Mouse (Mus musculus) gastrocnemius, adult 8-10 months (tissue): ENCODE measurements around the gene Cox4i1. TPM values are rescaled to one million over a fixed set of nuclear protein-coding genes. Genes with fewer than 3 reads are reported as not detected.

Experiments
- DNase-seq, 2 experiments: peaks; one replicate each; pipeline ENCODE4 v3.0.0; 2022; ENCODE audit warnings: low spot score in 2 of 2
- total RNA-seq, 4 experiments: library from RNA; stranded (reverse); gene quantifications; 2 replicates each; pipeline ENCODE4 v1.2.4; 2022

Cox4i1 gene
- total RNA-seq, 4 experiments from 2014 or later = 1,398 to 1,509 (median 1,471) TPM

- DNase-seq = peak in 1 of 2 experiments; percentile 49
Measured at GRCm38 (mm10) chr8:120693861-120694493, 26.0 kb downstream of the Cox4i1 start.

DNA sequence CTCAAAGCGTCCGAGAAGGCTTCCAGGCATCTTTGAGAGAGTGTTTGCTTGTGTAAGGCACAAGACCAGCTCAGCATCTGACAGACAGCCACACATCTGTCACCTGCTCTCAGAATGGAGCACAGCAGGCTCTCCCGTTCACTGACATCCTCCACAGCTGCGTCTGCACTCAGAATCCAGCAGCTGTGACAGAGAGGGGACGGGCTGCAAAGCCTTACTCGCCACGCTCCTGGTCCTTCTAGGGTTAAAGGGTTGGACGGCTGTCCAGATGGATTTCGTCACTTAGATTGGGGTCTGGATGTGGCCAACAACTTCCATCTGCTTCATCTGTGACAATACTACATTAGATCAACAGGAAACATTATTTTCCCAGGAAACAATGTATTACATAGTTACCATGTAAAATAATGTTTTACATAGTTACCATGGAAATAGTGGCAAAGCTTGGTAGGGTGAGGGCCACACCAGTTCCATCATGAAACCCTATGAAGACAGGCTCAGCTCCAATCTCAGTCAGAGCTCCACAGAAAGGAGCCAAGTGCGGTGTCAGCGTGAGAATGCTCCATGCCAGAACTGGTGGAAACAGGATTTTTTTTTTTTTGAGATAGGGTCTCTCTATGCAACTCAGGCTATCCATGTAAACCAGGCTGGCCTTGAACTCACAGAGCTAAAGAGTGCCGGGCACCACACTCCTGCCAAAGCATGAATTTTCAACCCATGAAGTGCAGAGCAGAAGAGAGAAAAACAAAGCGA is 28.6 kb downstream of the Cox4i1 start:
- no peak for DNase-seq

DNA sequence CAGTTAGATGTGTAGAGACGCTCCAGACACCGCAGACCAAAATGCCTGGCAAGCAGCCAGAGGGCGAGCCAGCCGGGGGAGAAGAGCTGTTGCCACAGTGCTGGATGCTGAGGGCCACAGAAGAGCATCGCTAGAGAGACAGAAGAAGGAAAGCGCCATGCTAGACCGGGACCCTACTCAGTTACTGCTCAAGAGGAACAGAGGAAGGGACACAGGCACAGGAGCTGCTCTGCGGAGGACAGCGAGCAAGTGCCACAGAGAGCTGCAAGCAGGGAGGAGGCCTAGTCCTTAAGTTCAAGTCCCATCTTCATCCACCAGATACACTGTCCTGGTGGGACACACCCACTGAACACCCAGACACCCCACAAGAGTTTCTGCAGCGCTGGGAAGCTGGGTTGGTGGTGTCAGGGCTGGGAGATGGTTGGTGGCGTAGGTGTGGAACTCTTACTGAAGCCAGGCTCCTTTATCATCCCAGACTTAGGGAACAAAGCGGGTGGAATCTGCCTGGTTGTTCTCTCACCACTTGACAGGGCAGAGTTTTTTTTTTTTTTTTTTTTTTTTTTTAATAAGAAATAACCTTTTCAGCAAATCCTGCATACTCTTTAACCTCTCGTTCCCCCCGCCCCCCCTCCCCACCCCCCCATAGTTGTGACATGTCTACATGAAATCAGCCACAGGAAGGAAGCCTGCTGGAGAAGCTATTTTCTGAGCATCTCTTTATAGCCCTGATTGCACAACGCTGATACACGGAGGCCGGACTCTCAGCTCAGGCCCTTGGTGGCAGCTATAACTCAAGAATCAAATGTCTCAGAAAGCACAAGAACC is 29.3 kb downstream of the Cox4i1 start:
- DNase-seq = no peak

- DNase-seq = no peak
Measured at GRCm38 (mm10) chr8:120697979-120698272, 29.9 kb downstream of the Cox4i1 start.

- no peak for DNase-seq
Measured at GRCm38 (mm10) chr8:120698426-120698825, 30.4 kb downstream of the Cox4i1 start.

DNA sequence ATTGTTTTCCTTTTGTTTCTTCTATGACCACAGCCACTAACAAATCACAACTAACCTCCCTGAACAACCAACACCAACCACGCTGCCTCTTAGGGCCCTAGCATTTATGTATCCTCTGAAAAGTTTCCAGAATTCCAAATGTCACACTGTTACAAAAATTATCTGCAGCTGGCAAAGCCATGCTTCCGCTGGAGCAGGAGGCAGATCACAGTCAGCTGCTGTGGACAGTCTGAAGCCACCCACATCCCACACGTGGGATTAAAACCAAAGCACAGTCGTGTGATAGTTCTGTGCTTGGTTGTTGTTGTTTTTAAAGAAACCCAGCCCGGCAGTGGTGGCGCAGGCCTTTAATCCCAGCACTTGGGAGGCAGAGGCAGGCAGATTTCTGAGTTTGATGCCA is 31.1 kb downstream of the Cox4i1 start:
- DNase-seq = no peak

DNA sequence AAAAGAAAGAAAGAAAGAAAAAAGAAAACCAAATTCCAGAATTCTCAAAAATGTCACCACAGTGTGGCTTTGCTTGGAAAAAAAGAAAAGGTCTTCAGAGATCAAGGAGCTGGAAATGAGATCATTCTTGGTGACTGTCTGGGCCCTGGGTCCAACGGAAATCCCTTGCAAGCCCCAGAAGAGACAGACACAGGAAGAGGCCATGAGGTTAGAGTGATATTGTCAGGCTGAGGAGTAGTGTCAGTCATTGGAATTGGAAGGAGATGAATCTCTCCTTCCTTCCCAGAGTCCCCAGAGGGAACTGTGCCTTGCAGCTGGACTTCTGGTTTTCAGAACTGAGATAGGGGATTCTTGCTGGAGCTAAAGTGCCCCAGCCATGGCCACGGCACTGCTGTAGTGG is 31.5 kb downstream of the Cox4i1 start:
- no peak for DNase-seq

- no peak for DNase-seq
Measured at GRCm38 (mm10) chr8:120700053-120700452, 32.0 kb downstream of the Cox4i1 start.

GRCm38 (mm10) chr8:120701758-120702465 is 33.9 kb downstream of the Cox4i1 start:
- no peak for DNase-seq

- DNase-seq = no peak
Measured at GRCm38 (mm10) chr8:120704203-120704602, 36.2 kb downstream of the Cox4i1 start.

GRCm38 (mm10) chr8:120705163-120705562 is 37.1 kb downstream of the Cox4i1 start:
- no peak for DNase-seq

DNA sequence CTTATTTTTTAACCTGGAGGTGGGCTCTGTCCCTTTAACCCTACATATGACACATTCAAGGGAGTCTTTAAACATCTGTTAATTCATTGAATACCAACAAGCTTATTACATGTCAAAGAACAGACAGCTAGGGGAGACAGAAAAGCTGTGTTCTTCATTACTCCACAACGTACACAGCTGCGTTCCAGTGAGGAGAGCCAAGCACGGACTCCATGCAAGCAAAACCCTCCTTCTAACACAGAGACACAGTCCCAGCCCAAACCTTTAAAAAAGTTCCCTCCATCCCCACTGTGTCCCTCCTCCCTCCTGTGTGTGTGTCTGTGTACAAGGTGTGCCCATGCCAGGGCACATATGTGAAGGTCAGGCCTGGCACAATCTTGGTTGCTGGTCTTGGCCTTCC is 38.2 kb downstream of the Cox4i1 start:
- no peak for DNase-seq

DNA sequence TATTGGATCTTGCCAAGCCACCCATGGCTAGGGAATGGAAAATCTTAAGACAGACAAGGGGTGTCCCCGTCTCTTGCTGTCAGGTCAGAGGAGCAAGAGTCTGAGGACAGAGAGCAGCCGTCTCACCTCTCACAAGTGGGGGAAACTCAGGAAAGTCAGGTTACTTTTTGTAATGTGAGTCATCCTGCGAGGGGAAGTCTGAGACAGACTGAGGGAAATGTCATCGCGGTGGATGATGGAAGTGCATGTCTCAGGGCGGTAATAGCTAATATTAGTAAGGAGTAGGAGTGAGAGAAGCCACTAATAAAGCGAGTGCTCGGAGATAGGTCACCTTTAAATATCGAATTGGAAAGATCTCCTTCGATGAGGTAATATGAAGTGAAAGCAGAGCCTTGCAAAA is 41.2 kb downstream of the Cox4i1 start:
- no peak for DNase-seq

GRCm38 (mm10) chr8:120715200-120715599 is 47.2 kb downstream of the Cox4i1 start:
- DNase-seq = no peak

DNA sequence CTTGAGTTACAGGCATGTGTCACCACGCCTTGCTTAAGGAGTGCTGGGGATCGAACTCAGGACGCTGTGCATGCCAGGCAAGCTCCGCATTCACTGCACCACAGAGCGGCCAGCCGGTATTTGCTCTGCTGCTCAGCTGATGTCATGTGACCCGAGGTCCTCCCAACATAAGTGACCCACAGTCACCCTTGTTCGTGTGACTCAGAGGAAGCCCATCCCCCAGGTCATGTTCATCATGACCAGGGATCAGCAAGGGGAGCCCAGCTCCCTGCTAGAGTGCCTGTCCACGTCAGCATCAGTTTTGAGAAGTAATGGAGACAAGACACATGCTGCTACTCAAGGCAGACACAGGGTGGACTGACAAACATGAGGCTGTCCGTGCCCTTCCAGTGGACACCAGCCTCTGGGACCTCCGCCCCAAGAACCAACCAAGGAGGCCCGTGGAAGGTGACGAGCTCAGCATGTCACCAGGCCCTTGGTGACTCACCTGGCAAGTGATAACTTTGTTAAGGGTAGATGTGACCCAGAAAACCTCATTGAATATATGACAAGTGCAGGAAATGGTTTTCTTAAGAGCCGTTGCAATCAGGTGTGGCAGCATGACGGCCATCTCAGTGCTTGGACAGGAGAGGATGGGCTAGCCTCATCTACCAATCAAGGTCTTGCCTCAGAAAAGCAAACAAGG is 48.1 kb downstream of the Cox4i1 start:
- no peak for DNase-seq

DNA sequence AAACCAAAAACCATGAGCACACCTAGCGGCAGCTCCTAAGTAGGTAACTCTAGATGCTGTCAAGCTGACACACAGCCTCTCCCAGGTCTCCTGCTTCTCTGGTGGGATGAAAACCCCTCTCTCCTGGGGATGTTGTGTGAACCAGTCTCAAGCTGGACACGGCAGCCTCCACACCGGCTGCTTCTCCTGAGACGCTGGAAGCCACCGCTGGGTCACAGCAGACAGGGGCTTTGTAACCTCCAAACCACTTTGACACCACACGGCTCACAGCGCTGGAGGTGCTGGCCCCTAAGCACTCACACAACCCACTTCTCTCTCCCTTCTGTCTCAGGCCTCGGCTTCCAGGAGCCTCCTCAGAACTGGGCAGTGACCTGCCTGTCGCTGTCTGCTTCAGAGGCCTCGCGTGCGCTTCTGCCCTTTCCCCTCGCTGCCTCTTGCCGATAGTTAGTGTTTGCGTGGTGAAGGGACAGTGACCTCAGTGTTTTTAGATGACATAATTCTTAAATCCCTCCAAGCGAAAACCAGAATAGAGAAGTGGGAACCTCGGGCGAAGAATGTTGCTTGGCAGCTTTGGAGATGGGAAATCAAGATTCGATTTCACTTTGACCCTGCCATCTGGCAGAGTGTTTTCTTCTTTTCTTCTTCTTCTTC is 51.7 kb downstream of the Cox4i1 start:
- DNase-seq = no peak

DNA sequence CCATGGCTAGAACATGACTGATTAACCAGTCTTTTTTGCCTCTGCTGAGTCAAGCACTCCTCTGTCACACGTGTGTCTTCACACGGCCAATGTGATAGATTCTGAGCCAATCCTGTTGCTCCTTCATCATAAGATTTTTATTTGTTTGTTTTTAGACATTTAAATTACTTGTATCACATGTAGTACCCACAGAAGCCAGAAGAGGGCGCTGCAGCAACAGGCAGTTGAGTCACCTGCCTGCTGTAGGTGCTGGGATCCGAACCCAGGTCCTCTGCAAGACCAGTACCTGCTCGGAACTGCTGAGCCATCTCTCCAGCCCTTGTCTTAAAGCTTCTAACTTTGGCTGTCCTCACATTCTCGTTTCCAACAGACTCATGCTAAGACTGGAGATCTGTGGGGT is 55.0 kb downstream of the Cox4i1 start:
- no peak for DNase-seq
